Comparison of ENCODE assay signal across 18 mouse cellular contexts in genomic region chr3:33982746-33983145, GRCm38 (mm10). TPM values are rescaled to one million over a fixed set of nuclear protein-coding genes. Genes with fewer than 3 reads are reported as not detected.
A peak's percentile ranks its signal among the peaks of the same experiment; 100 is the strongest.
DNase-seq lines count a peak whose midpoint lies in the region; ATAC-seq and TF ChIP-seq lines count a peak whose summit lies in the region.
"Had no signal": no experiment of that assay in that cellular context is flagged by ENCODE, and none has a peak within 500 bp of the region (broad histone marks: within the 10 kb centered on the region; RNA-seq: fewer than 3 reads in every experiment).

No protein-coding gene starts in this region.

- TF ChIP-seq EP300 in heart, postnatal 0 days (IDR thresholded peaks at IDR 0.05; ENCODE audit: low read depth) = no peak

- H3K4me1 ChIP-seq in heart, postnatal 0 days (ENCODE audit: control insufficient read depth, insufficient read depth) = peaks cover 6% of the 10 kb centered on the region
- H3K4me1 ChIP-seq: embryonic facial prominence, embryonic 15.5 days; forebrain, embryonic 15.5 days; hindbrain, embryonic 10.5 days; intestine, embryonic 15.5 days had no signal

- no peaks in the 10 kb centered on the region for H3K36me3 ChIP-seq in heart, postnatal 0 days (replicated peaks; ENCODE audit: control insufficient read depth, insufficient read depth, low read length)
- H3K36me3 ChIP-seq: embryonic facial prominence, embryonic 15.5 days; forebrain, embryonic 15.5 days; hindbrain, embryonic 10.5 days; intestine, embryonic 15.5 days had no signal

- H3K9ac ChIP-seq in heart, postnatal 0 days (replicated peaks; ENCODE audit: low read depth, low read length) = no peak overlapping the region
- H3K9ac ChIP-seq: embryonic facial prominence, embryonic 15.5 days; forebrain, embryonic 15.5 days; hindbrain, embryonic 14.5 days; intestine, embryonic 15.5 days had no signal

- 70% methylated on average over 5 of the region's 5 CpGs for WGBS in heart, postnatal 0 days

- no peak for ATAC-seq in heart, postnatal 0 days (ENCODE audit: insufficient read depth, low read depth)
- no peak for ATAC-seq in cerebellum, adult (ENCODE audit: insufficient number of reproducible peaks, low FRiP score, low TSS enrichment)
- ATAC-seq: forebrain, embryonic 15.5 days; intestine, embryonic 15.5 days had no signal

- TF ChIP-seq CTCF in heart, postnatal 0 days (IDR thresholded peaks at IDR 0.05; ENCODE audit: low read depth) = no peak

- H3K4me2 ChIP-seq in heart, postnatal 0 days (ENCODE audit: low read depth, low read length) = no peak overlapping the region
- H3K4me2 ChIP-seq: embryonic facial prominence, embryonic 15.5 days; forebrain, embryonic 15.5 days; hindbrain, embryonic 14.5 days; intestine, embryonic 15.5 days had no signal

- H3K4me3 ChIP-seq in heart, postnatal 0 days (ENCODE audit: low read depth, low read length) = no peak overlapping the region
- H3K4me3 ChIP-seq: embryonic facial prominence, embryonic 15.5 days; erythroblast, embryonic 14.5 days; forebrain, embryonic 15.5 days; hindbrain, embryonic 10.5 days; intestine, embryonic 15.5 days had no signal

- H3K27ac ChIP-seq in heart, postnatal 0 days (ENCODE audit: low read depth) = peak overlapping the region; percentile 25; the same call in 1 of the 2 replicates
- H3K27ac ChIP-seq: embryonic facial prominence, embryonic 15.5 days; forebrain, embryonic 15.5 days; hindbrain, embryonic 10.5 days; hindbrain, embryonic 14.5 days; intestine, embryonic 15.5 days had no signal

- no peaks in the 10 kb centered on the region for H3K9me3 ChIP-seq in heart, postnatal 0 days (replicated peaks; ENCODE audit: control insufficient read depth, low read length)
- H3K9me3 ChIP-seq: embryonic facial prominence, embryonic 15.5 days; forebrain, embryonic 15.5 days; hindbrain, embryonic 10.5 days; intestine, embryonic 15.5 days had no signal

- peak; percentile 15 to 40 for DNase-seq in gastrocnemius, adult 8-10 months (ENCODE audit: low spot score in 2 of 2)
- DNase-seq in gastrocnemius, postnatal 4 days (ENCODE audit: low spot score in 2 of 2) = no peak
- peak; percentile 2 for DNase-seq in heart, adult 8-10 months (ENCODE audit: low spot score)
- no peak for DNase-seq in heart, postnatal 4 days
- no peak for DNase-seq in heart, postnatal 0 days (ENCODE audit: low spot score)
- DNase-seq: adrenal gland, adult 2 months; adrenal gland, postnatal 25 days; cerebellum, adult 2 months; cerebellum, postnatal 10 days; embryo, embryonic 11 days; kidney, adult 18-20 months had no signal

- H3K27me3 ChIP-seq in heart, postnatal 0 days (ENCODE audit: control insufficient read depth, insufficient read depth, low read length) = no peaks in the 10 kb centered on the region
- H3K27me3 ChIP-seq: embryonic facial prominence, embryonic 15.5 days; forebrain, embryonic 15.5 days; intestine, embryonic 15.5 days had no signal

RNA-seq across cellular contexts. Expression of gene Fxr1, which starts 37.0 kb away (rescaled TPM):
- total RNA-seq in gastrocnemius, adult 8-10 months (2022) = 100 to 1,000 TPM; 389 to 444 (median 413) TPM
- 100 to 1,000 TPM; 347 to 401 TPM for total RNA-seq in gastrocnemius, postnatal 4 days (2021)
- total RNA-seq in heart, adult 8-10 months (2022) = 100 to 1,000 TPM; 186 to 210 (median 200) TPM
- total RNA-seq in heart, postnatal 4 days (2021) = 100 to 1,000 TPM; 161 to 166 TPM
- total RNA-seq in heart, postnatal 0 days (2014; rRNA removed; ENCODE audit: low replicate concordance) = 71.5 and 85.9 TPM in 2 replicates
- polyA plus RNA-seq in heart, postnatal 0 days (2015; fragmentation: Nextera tagmentation; extraction: Ambion mirVana) = 67.7 and 71.1 TPM in 2 replicates

Comparison
In these comparisons a context has a peak if more than half of its experiments do, and no peak if none do; other contexts are left out.
1. DNase-seq: peak in gastrocnemius, adult 8-10 months (2 of 2) and heart, adult 8-10 months (single experiment); none in gastrocnemius, postnatal 4 days (0 of 2), heart, postnatal 4 days (single experiment) and heart, postnatal 0 days (single experiment).